ENCODE assay signal across 7 mouse cellular contexts in genomic region chr10:56920711-56921672, GRCm38 (mm10).
A peak's percentile ranks its signal among the peaks of the same experiment; 100 is the strongest.
DNase-seq lines count a peak whose midpoint lies in the region; ATAC-seq and TF ChIP-seq lines count a peak whose summit lies in the region.

No protein-coding gene starts in this region.

- H3K27ac ChIP-seq in gastrocnemius, adult 2 months = peak overlapping the region; percentile 78
- no peak overlapping the region for H3K27ac ChIP-seq in hindbrain, embryonic 12.5 days
- H3K27ac ChIP-seq in limb, embryonic 15.5 days = peak overlapping the region; percentile 79
- no peak overlapping the region for H3K27ac ChIP-seq in forebrain, embryonic 16.5 days (ENCODE audit: low read length)

- WGBS in hindbrain, embryonic 12.5 days = 54% methylated on average over 20 of the region's 20 CpGs
- 15% methylated on average over 20 of the region's 20 CpGs for WGBS in limb, embryonic 15.5 days
- WGBS in forebrain, embryonic 16.5 days = 61% methylated on average over 20 of the region's 20 CpGs

- H3K27me3 ChIP-seq in hindbrain, embryonic 12.5 days = no peaks in the 10 kb centered on the region
- H3K27me3 ChIP-seq in limb, embryonic 15.5 days = no peaks in the 10 kb centered on the region
- no peaks in the 10 kb centered on the region for H3K27me3 ChIP-seq in forebrain, embryonic 16.5 days (replicated peaks; ENCODE audit: control insufficient read depth, insufficient read depth, low read length)

- H3K9ac ChIP-seq in hindbrain, embryonic 12.5 days = no peak overlapping the region
- H3K9ac ChIP-seq in limb, embryonic 15.5 days = no peak overlapping the region
- no peak overlapping the region for H3K9ac ChIP-seq in forebrain, embryonic 16.5 days (replicated peaks; ENCODE audit: low read depth, low read length)

- no peak for TF ChIP-seq CTCF in gastrocnemius, adult 2 months (IDR thresholded peaks at IDR 0.05)

- peak overlapping the region; percentile 16; the same call in 1 of the 2 replicates for H3K4me2 ChIP-seq in hindbrain, embryonic 12.5 days (replicated peaks)
- peak overlapping the region; percentile 43 for H3K4me2 ChIP-seq in limb, embryonic 15.5 days
- H3K4me2 ChIP-seq in forebrain, embryonic 16.5 days (ENCODE audit: low read length) = no peak overlapping the region

- H3K9me3 ChIP-seq in hindbrain, embryonic 12.5 days (replicated peaks) = no peaks in the 10 kb centered on the region
- no peaks in the 10 kb centered on the region for H3K9me3 ChIP-seq in limb, embryonic 15.5 days
- H3K9me3 ChIP-seq in forebrain, embryonic 16.5 days (ENCODE audit: control insufficient read depth, low read length) = no peaks in the 10 kb centered on the region

- peak overlapping the region; percentile 32 for H3K4me3 ChIP-seq in gastrocnemius, adult 2 months
- no peak overlapping the region for H3K4me3 ChIP-seq in hindbrain, embryonic 12.5 days
- peak overlapping the region; percentile 20 for H3K4me3 ChIP-seq in limb, embryonic 15.5 days
- no peak overlapping the region for H3K4me3 ChIP-seq in forebrain, embryonic 16.5 days (replicated peaks; ENCODE audit: low read length)

- peak; percentile 3 for DNase-seq in NIH3T3 (ENCODE audit: low read depth)
- DNase-seq in adrenal gland, adult 8-10 months = peak; percentile 48
- DNase-seq in gastrocnemius, adult 2 months = peak; percentile 69
- DNase-seq in retina, postnatal 1 day = peak; percentile 42

- no peak for ATAC-seq in hindbrain, embryonic 12.5 days (ENCODE audit: low FRiP score)
- peak; percentile 55 for ATAC-seq in limb, embryonic 15.5 days (ENCODE audit: insufficient number of reproducible peaks, low FRiP score, low TSS enrichment, low read depth)
- no peak for ATAC-seq in forebrain, embryonic 16.5 days

- no peaks in the 10 kb centered on the region for H3K36me3 ChIP-seq in hindbrain, embryonic 12.5 days
- no peaks in the 10 kb centered on the region for H3K36me3 ChIP-seq in limb, embryonic 15.5 days
- no peaks in the 10 kb centered on the region for H3K36me3 ChIP-seq in forebrain, embryonic 16.5 days (ENCODE audit: control insufficient read depth, insufficient read depth)

- intact Hi-C loops in gastrocnemius, adult 2 months (cut with DNase I) = no loop called here

- H3K4me1 ChIP-seq in hindbrain, embryonic 12.5 days = 0 out of 2 replicates have a peak, but pooled peaks cover 6% of the 10 kb centered on the region
- peaks cover 13% of the 10 kb centered on the region for H3K4me1 ChIP-seq in limb, embryonic 15.5 days
- H3K4me1 ChIP-seq in forebrain, embryonic 16.5 days (replicated peaks; ENCODE audit: control insufficient read depth, insufficient read depth, low read length) = no peaks in the 10 kb centered on the region

Comparison
In these comparisons a context has a peak if more than half of its experiments do, and no peak if none do; other contexts are left out.
1. DNase-seq: peak in every context shown above with its lines; median percentile 69 in gastrocnemius, adult 2 months; 48 in adrenal gland, adult 8-10 months; 42 in retina, postnatal 1 day; 3 in NIH3T3.
2. H3K27ac ChIP-seq: peak in gastrocnemius, adult 2 months (single experiment) and limb, embryonic 15.5 days (single experiment); none in hindbrain, embryonic 12.5 days (single experiment) and forebrain, embryonic 16.5 days (single experiment).
3. H3K4me3 ChIP-seq: peak in gastrocnemius, adult 2 months (single experiment) and limb, embryonic 15.5 days (single experiment); none in hindbrain, embryonic 12.5 days (single experiment) and forebrain, embryonic 16.5 days (single experiment).